Mouse (Mus musculus) ES-E14 (cell line): ENCODE data around the gene Ndufb10.

Experiments used
- HCFC1 ChIP-seq: IDR thresholded peaks from 2 replicates; pipeline ENCODE4 v1.6.1; 2012; ENCODE audit warnings: low read length, inconsistent platforms, borderline replicate concordance; ENCODE audit not compliant: insufficient read depth
- MAFK ChIP-seq: IDR thresholded peaks from 2 replicates; pipeline ENCODE4 v1.6.1; 2014; ENCODE audit warnings: mild to moderate bottlenecking, low read depth, low read length, inconsistent platforms; ENCODE audit not compliant: insufficient read depth
- ZC3H11A ChIP-seq: IDR thresholded peaks from 2 replicates; pipeline ENCODE4 v1.6.1; 2012; ENCODE audit warnings: low read depth, mild to moderate bottlenecking, inconsistent platforms, low read length, borderline replicate concordance
- ZNF384 ChIP-seq: IDR thresholded peaks from 2 replicates; pipeline ENCODE4 v1.6.1; 2012; ENCODE audit warnings: low read depth, low read length, inconsistent platforms

- TF ChIP-seq HCFC1 (no peak), MAFK (no peak), ZNF384 (no peak), ZC3H11A (no peak)
Observed at GRCm38 (mm10) chr17:24697985-24698384, 26.3 kb downstream of the Ndufb10 start.
